Mouse (Mus musculus): ENCODE results near the gene Bri3.

DNA sequence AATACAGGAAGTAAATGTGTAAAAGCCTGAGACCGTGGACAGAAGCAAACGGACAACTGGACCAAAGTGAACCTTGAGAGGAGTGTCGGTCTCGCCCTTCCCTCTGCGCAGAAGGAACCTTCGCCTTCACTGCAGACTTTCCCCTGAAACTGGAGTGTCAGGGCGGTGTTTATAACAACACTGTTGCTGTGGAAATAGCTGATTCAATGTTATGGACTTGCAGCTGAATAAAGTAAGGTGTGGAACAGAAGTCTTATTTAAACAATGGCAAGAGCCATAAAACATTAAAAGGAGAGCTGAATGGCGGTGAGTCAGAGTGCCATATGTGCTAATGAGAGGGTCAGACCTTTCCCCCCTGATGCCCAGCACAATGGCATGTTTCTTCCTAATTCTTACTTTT is 73.2 kb downstream of the Bri3 start:
- TF ChIP-seq POLR2A (IDR thresholded peaks at IDR 0.05; ENCODE audit: control insufficient read depth in 1 of 2, insufficient read depth in 1 of 2, low read depth in 1 of 2, low read length in 2 of 2, poor library complexity in 1 of 2), result no peak
- no peak for TF ChIP-seq USF1 (IDR thresholded peaks at IDR 0.05; ENCODE audit: low read depth, low read length)
- TF ChIP-seq MEF2A (IDR thresholded peaks at IDR 0.05; ENCODE audit: extremely low read depth, insufficient replicate concordance, low read depth, low read length, poor library complexity, severe bottlenecking), result no peak
- no peak for TF ChIP-seq CTCF (IDR thresholded peaks at IDR 0.05 in 2 of 3, conservative IDR thresholded peaks at IDR 0.05 in 1 of 3; ENCODE audit: control insufficient read depth in 1 of 3, insufficient read depth in 1 of 3, low read depth in 2 of 3, low read length in 3 of 3, poor library complexity in 1 of 3, severe bottlenecking in 1 of 3)
- TF ChIP-seq EP300 (IDR thresholded peaks at IDR 0.05; ENCODE audit: low read depth in 1 of 2, low read length in 2 of 2), result no peak
- TF ChIP-seq BHLHE40 (IDR thresholded peaks at IDR 0.05; ENCODE audit: borderline replicate concordance, low read depth, low read length), result no peak
- no peak for TF ChIP-seq ETS1 (IDR thresholded peaks at IDR 0.05; ENCODE audit: low read depth, low read length)
- TF ChIP-seq MAFK (IDR thresholded peaks at IDR 0.05; ENCODE audit: borderline replicate concordance, low read depth, low read length), result no peak
- no peak for TF ChIP-seq ZC3H11A (IDR thresholded peaks at IDR 0.05; ENCODE audit: low read depth, low read length)
- TF ChIP-seq CHD1 (IDR thresholded peaks at IDR 0.05; ENCODE audit: low read depth, low read length), result no peak
- TF ChIP-seq MYC (IDR thresholded peaks at IDR 0.05; ENCODE audit: low read depth, low read length), result no peak
- TF ChIP-seq RCOR1 (IDR thresholded peaks at IDR 0.05; ENCODE audit: low read depth, low read length), result no peak
